Mouse (Mus musculus) forebrain, postnatal 0 days (tissue): ENCODE measurements around the gene Adck2. TPM values are rescaled to one million over a fixed set of nuclear protein-coding genes. Genes with fewer than 3 reads are reported as not detected.

Experiments used
- ATAC-seq: fragments of 200-750 bp; cut with Nextera tagmentation; 2 replicates; pipeline ENCODE4 v1.8.0; 2017; ENCODE audit warnings: mild to moderate bottlenecking, moderate library complexity
- DNase-seq: peaks from one replicate; pipeline ENCODE4 v3.0.0-alpha.2; 2015
- H3K27ac ChIP-seq: fragments of 300-500 bp; sonication (generic); 2 replicates; pipeline ENCODE4 v1.5.1; 2014; ENCODE audit warnings: low read depth, mild to moderate bottlenecking, antibody characterized with exemption, low read length, moderate library complexity, mixed read lengths
- H3K27me3 ChIP-seq: fragments of 300-500 bp; sonication (generic); 2 replicates; pipeline ENCODE4 v1.6.1; 2014; ENCODE audit warnings: mild to moderate bottlenecking, low read length, mixed read lengths; ENCODE audit not compliant: insufficient read depth
- H3K36me3 ChIP-seq: fragments of 300-500 bp; sonication (generic); 2 replicates; pipeline ENCODE4 v1.6.1; 2014; ENCODE audit warnings: mild to moderate bottlenecking, moderate library complexity; ENCODE audit not compliant: insufficient read depth
- H3K4me1 ChIP-seq: fragments of 300-500 bp; sonication (generic); 2 replicates; pipeline ENCODE4 v1.6.1; 2014; ENCODE audit warnings: antibody characterized with exemption; ENCODE audit not compliant: insufficient read depth
- H3K4me2 ChIP-seq: fragments of 300-500 bp; sonication (generic); 2 replicates; pipeline ENCODE4 v1.6.1; 2014; ENCODE audit warnings: low read depth, mild to moderate bottlenecking, moderate library complexity
- H3K4me3 ChIP-seq: fragments of 300-500 bp; sonication (generic); 2 replicates; pipeline ENCODE4 v1.5.1; 2014; ENCODE audit warnings: low read depth, low read length, mixed read lengths
- H3K9ac ChIP-seq: fragments of 300-500 bp; sonication (generic); 2 replicates; pipeline ENCODE4 v1.6.1; 2014; ENCODE audit warnings: mild to moderate bottlenecking
- H3K9me3 ChIP-seq: fragments of 300-500 bp; sonication (generic); 2 replicates; pipeline ENCODE4 v1.6.1; 2016; ENCODE audit warnings: low read length
- CTCF ChIP-seq: sonication (generic); IDR thresholded peaks from 2 replicates; pipeline ENCODE4 v1.5.1; 2016; ENCODE audit warnings: antibody characterized with exemption, control low read depth, low read depth
- WGBS: fragments of 180-500 bp; shearing (Covaris S2); extraction: QIAGEN DNeasy Blood & Tissue Kit; methylation state at CpG from one replicate; pipeline ENCODE4 v1.1.7; 2014; 5-methylcytosine and 5-hydroxymethylcytosine counted together
- polyA plus RNA-seq: library from polyadenylated mRNA; unstranded; fragments of >200 nt; fragmentation: Nextera tagmentation; extraction: Ambion mirVana; gene quantifications from 2 replicates; pipeline ENCODE4 v1.2.1, GENCODE M21; 2015
- total RNA-seq: library from RNA; depleted of rRNA; stranded (reverse); fragments of >200 nt; gene quantifications from 2 replicates; pipeline ENCODE4 v1.2.3, GENCODE M21; 2014

Adck2 gene
- total and polyA plus RNA-seq, 2 experiments from 2014 or later = 17.6 to 40.3 TPM

GRCm38 (mm10) chr6:39574951-39575350 lies 1.3 kb downstream of the Adck2 start:
- no peak overlapping the region for H3K4me3 ChIP-seq
- DNase-seq (no peak), ATAC-seq (no peak)
- H3K9ac ChIP-seq = peak overlapping the region; percentile 88; the same call in 1 of the 2 replicates
- peaks cover 30% of the 10 kb centered on the region for H3K36me3 ChIP-seq
- TF ChIP-seq CTCF = no peak
- H3K4me2 ChIP-seq = peak overlapping the region; percentile 89
- no peaks in the 10 kb centered on the region for H3K27me3 ChIP-seq
- H3K4me1 ChIP-seq = peaks cover 11% of the 10 kb centered on the region; the same call in 1 of the 2 replicates
- WGBS = 76% methylated on average over 7 of the region's 7 CpGs
- no peak overlapping the region; the same call in 1 of the 2 replicates for H3K27ac ChIP-seq
- H3K9me3 ChIP-seq = no peaks in the 10 kb centered on the region

- no peak overlapping the region for H3K9ac ChIP-seq
- no peak overlapping the region for H3K4me2 ChIP-seq
- H3K36me3 ChIP-seq = peaks cover 69% of the 10 kb centered on the region
- TF ChIP-seq CTCF = no peak
- 93% methylated on average over 7 of the region's 7 CpGs for WGBS
- no peaks in the 10 kb centered on the region for H3K9me3 ChIP-seq
- no peak overlapping the region for H3K27ac ChIP-seq
- H3K27me3 ChIP-seq = no peaks in the 10 kb centered on the region
- DNase-seq (no peak), ATAC-seq (no peak)
- H3K4me3 ChIP-seq = no peak overlapping the region
- peaks cover 7% of the 10 kb centered on the region; the same call in 1 of the 2 replicates for H3K4me1 ChIP-seq
These were observed 5.9 kb downstream of the Adck2 start for GRCm38 (mm10) chr6:39579552-39579951.

- DNase-seq (no peak), ATAC-seq (no peak)
- 85% methylated on average over 2 of the region's 2 CpGs for WGBS
- H3K9me3 ChIP-seq = no peaks in the 10 kb centered on the region
- no peak overlapping the region for H3K4me2 ChIP-seq
- H3K9ac ChIP-seq = no peak overlapping the region
- H3K27ac ChIP-seq = no peak overlapping the region
- TF ChIP-seq CTCF = no peak
- no peaks in the 10 kb centered on the region for H3K4me1 ChIP-seq
- H3K36me3 ChIP-seq = peaks cover 72% of the 10 kb centered on the region
- no peaks in the 10 kb centered on the region for H3K27me3 ChIP-seq
- H3K4me3 ChIP-seq = no peak overlapping the region
These were observed 6.9 kb downstream of the Adck2 start for GRCm38 (mm10) chr6:39580558-39580957.

- Histone ChIP-seq H3K4me1 (no peaks in the 10 kb centered on the region), H3K9ac (no peak overlapping the region), H3K36me3 (peaks cover 75% of the 10 kb centered on the region), H3K27ac (no peak overlapping the region), H3K4me2 (no peak overlapping the region), H3K4me3 (no peak overlapping the region), H3K9me3 (no peaks in the 10 kb centered on the region), H3K27me3 (no peaks in the 10 kb centered on the region)
- no peak for TF ChIP-seq CTCF
- ATAC-seq (no peak), DNase-seq (no peak)
- WGBS = 84% methylated on average over 7 of the region's 7 CpGs
These were observed 7.6 kb downstream of the Adck2 start for GRCm38 (mm10) chr6:39581087-39581784.

- Histone ChIP-seq H3K36me3 (peaks cover 77% of the 10 kb centered on the region), H3K27ac (no peak within 1 kb of the TSS), H3K27me3 (no peaks in the 10 kb centered on the region), H3K4me3 (no peak within 1 kb of the TSS), H3K9me3 (no peaks in the 10 kb centered on the region), H3K4me1 (no peaks in the 10 kb centered on the region), H3K9ac (no peak within 1 kb of the TSS), H3K4me2 (no peak within 1 kb of the TSS)
- no peak for DNase-seq
- TF ChIP-seq CTCF = no peak
- 97% methylated on average over 6 of the region's 6 CpGs for whole genome bisulfite sequencing
- no peak for ATAC-seq
These were observed 11.8 kb downstream of the Adck2 start, which contains the start of gene Gm42420 for GRCm38 (mm10) chr6:39585517-39585916. TSS of gene Gm42420 (plus strand) at chr6:39585753.

GRCm38 (mm10) chr6:39591481-39591880 lies 17.8 kb downstream of the Adck2 start:
- no peak for TF ChIP-seq CTCF
- peaks cover 37% of the 10 kb centered on the region for H3K36me3 ChIP-seq
- no peak overlapping the region for H3K4me2 ChIP-seq
- H3K27ac ChIP-seq = no peak overlapping the region
- no peak overlapping the region for H3K9ac ChIP-seq
- no peak overlapping the region for H3K4me3 ChIP-seq
- ATAC-seq (no peak), DNase-seq (no peak)
- no peaks in the 10 kb centered on the region for H3K9me3 ChIP-seq
- peaks cover 9% of the 10 kb centered on the region; the same call in 1 of the 2 replicates for H3K4me1 ChIP-seq
- WGBS = 91% methylated on average over 4 of the region's 4 CpGs
- no peaks in the 10 kb centered on the region for H3K27me3 ChIP-seq

GRCm38 (mm10) chr6:39592401-39593214 lies 18.9 kb downstream of the Adck2 start, which contains the start of gene Ndufb2:
TSS of gene Ndufb2 (plus strand) at chr6:39592574.
- ATAC-seq = peak; percentile 99
- Histone ChIP-seq H3K4me1 (peaks cover 9% of the 10 kb centered on the region; the same call in 1 of the 2 replicates), H3K36me3 (peaks cover 32% of the 10 kb centered on the region), H3K4me2 (peak within 1 kb of the TSS; percentile 66), H3K9me3 (no peaks in the 10 kb centered on the region), H3K9ac (peak within 1 kb of the TSS; percentile 90), H3K4me3 (peak within 1 kb of the TSS; percentile 90), H3K27me3 (no peaks in the 10 kb centered on the region), H3K27ac (peak within 1 kb of the TSS; percentile 92)
- peak; percentile 97 for DNase-seq
- 2% methylated on average over 49 of the region's 56 CpGs for WGBS
- no peak for TF ChIP-seq CTCF
